Mouse (Mus musculus) spleen, postnatal 4 days (tissue): Measurements from ENCODE around the gene Ptpn20.

Experiments
- DNase-seq, 2 experiments: peaks; one replicate each; pipeline ENCODE4 v3.0.0; 2022; ENCODE audit warnings: low spot score in 2 of 2

Gene Ptpn20

GRCm38 (mm10) chr14:33677996-33678395 lies 89.0 kb downstream of the Ptpn20 start:
- DNase-seq: no peak

- DNase-seq: no peak
These were observed 89.7 kb downstream of the Ptpn20 start for GRCm38 (mm10) chr14:33678740-33679139.

GRCm38 (mm10) chr14:33680621-33681020 lies 91.6 kb downstream of the Ptpn20 start:
- DNase-seq: no peak

GRCm38 (mm10) chr14:33682768-33683167 lies 93.8 kb downstream of the Ptpn20 start:
- DNase-seq: no peak

- no peak for DNase-seq
These were observed 94.7 kb downstream of the Ptpn20 start for GRCm38 (mm10) chr14:33683701-33684100.

GRCm38 (mm10) chr14:33687444-33688028 lies 98.5 kb downstream of the Ptpn20 start:
- DNase-seq: no peak

- no peak for DNase-seq
These were observed 100.0 kb downstream of the Ptpn20 start for GRCm38 (mm10) chr14:33689044-33689443.
